27 mouse cellular contexts compared by ENCODE assay signal in the genomic region with DNA sequence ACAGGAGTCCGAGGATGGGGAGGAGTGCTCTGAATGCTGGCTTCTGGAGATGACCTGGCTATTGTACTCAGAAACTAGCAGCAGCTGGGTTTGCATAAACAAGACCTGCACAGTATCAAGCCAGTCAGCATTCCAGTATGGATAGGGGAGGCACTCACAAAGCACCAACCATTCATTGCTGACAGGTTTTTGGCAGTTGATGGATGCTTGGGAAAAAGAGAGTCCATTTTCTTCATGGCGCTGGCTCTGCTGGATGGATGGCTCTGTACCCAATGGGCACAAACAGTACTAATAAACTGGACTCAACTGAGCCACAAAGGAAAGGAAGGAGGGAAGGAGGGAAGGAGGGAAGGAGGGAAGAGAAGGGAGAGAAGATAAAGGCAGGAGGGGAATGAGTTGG. TPM values are rescaled to one million over a fixed set of nuclear protein-coding genes. Genes with fewer than 3 reads are reported as not detected.
DNase-seq lines count a peak whose midpoint lies in the region; ATAC-seq and TF ChIP-seq lines count a peak whose summit lies in the region.
"Had no signal": no experiment of that assay in that cellular context is flagged by ENCODE, and none has a peak within 500 bp of the region (broad histone marks: within the 10 kb centered on the region; RNA-seq: fewer than 3 reads in every experiment).

No protein-coding gene starts in this region.

- H3K4me3 ChIP-seq in forebrain, embryonic 15.5 days: no peak overlapping the region
- no peak overlapping the region for H3K4me3 ChIP-seq in forebrain, embryonic 10.5 days
- no peak overlapping the region for H3K4me3 ChIP-seq in hindbrain, embryonic 15.5 days
- H3K4me3 ChIP-seq in hindbrain, postnatal 0 days (ENCODE audit: low read length): no peak overlapping the region
- H3K4me3 ChIP-seq: embryonic facial prominence, embryonic 12.5 days; embryonic facial prominence, embryonic 15.5 days; gastrocnemius, adult 2 months; heart, embryonic 12.5 days; heart, embryonic 15.5 days; hindbrain, embryonic 12.5 days; intestine, embryonic 15.5 days had no signal

- no peak overlapping the region for H3K27ac ChIP-seq in forebrain, embryonic 15.5 days (replicated peaks)
- H3K27ac ChIP-seq in forebrain, embryonic 10.5 days: no peak overlapping the region
- H3K27ac ChIP-seq in hindbrain, embryonic 15.5 days (replicated peaks): no peak overlapping the region
- H3K27ac ChIP-seq in hindbrain, postnatal 0 days: no peak overlapping the region
- H3K27ac ChIP-seq: embryonic facial prominence, embryonic 12.5 days; embryonic facial prominence, embryonic 15.5 days; gastrocnemius, adult 2 months; heart, embryonic 15.5 days; hindbrain, embryonic 12.5 days; intestine, embryonic 15.5 days had no signal

- WGBS in forebrain, embryonic 15.5 days: 40% methylated on average over 2 of the region's 2 CpGs
- 85% methylated on average over 2 of the region's 2 CpGs for WGBS in forebrain, embryonic 10.5 days
- 62% methylated on average over 2 of the region's 2 CpGs for WGBS in hindbrain, embryonic 15.5 days
- 40% methylated on average over 2 of the region's 2 CpGs for WGBS in hindbrain, postnatal 0 days

- H3K27me3 ChIP-seq in forebrain, embryonic 15.5 days: no peaks in the 10 kb centered on the region
- peaks cover 14% of the 10 kb centered on the region; the same call in 1 of the 2 replicates for H3K27me3 ChIP-seq in forebrain, embryonic 10.5 days (ENCODE audit: poor library complexity, severe bottlenecking)
- H3K27me3 ChIP-seq in hindbrain, embryonic 15.5 days: no peaks in the 10 kb centered on the region
- no peaks in the 10 kb centered on the region for H3K27me3 ChIP-seq in hindbrain, postnatal 0 days (ENCODE audit: insufficient read depth, low read length)
- H3K27me3 ChIP-seq: embryonic facial prominence, embryonic 12.5 days; embryonic facial prominence, embryonic 15.5 days; heart, embryonic 12.5 days; heart, embryonic 15.5 days; hindbrain, embryonic 12.5 days; intestine, embryonic 15.5 days had no signal

- no peak for DNase-seq in forebrain, embryonic 10.5 days (ENCODE audit: extremely low spot score, low spot score)
- no peak for DNase-seq in hindbrain, postnatal 0 days (ENCODE audit: low spot score)
- peak; percentile 28 for DNase-seq in 3T3-L1 (ENCODE audit: low read depth, low spot score)
- DNase-seq in adipocyte (ENCODE audit: low spot score): peak; percentile 54
- no peak for DNase-seq in right cerebral cortex, postnatal 36 days (ENCODE audit: low spot score in 2 of 2)
- DNase-seq: adrenal gland, postnatal 10 days; adrenal gland, postnatal 36 days; cerebellum, adult 11 months; cerebellum, adult 2 months; cerebellum, adult 9-11 months; cerebellum, postnatal 25 days; forebrain, postnatal 0 days; gastrocnemius, adult 2 months; gastrocnemius, postnatal 14 days; heart, adult 18-20 months; kidney, adult 11 months; kidney, adult 8-10 months had no signal

- H3K9ac ChIP-seq in forebrain, embryonic 15.5 days (replicated peaks): no peak overlapping the region
- H3K9ac ChIP-seq in hindbrain, embryonic 15.5 days: no peak overlapping the region
- no peak overlapping the region for H3K9ac ChIP-seq in hindbrain, postnatal 0 days (replicated peaks; ENCODE audit: low read length)
- H3K9ac ChIP-seq: embryonic facial prominence, embryonic 12.5 days; embryonic facial prominence, embryonic 15.5 days; forebrain, postnatal 0 days; heart, embryonic 12.5 days; heart, embryonic 15.5 days; hindbrain, embryonic 12.5 days; intestine, embryonic 15.5 days had no signal

- no peaks in the 10 kb centered on the region for H3K4me1 ChIP-seq in forebrain, embryonic 15.5 days
- peaks cover under 1% of the 10 kb centered on the region; the same call in 1 of the 2 replicates for H3K4me1 ChIP-seq in forebrain, embryonic 10.5 days
- no peaks in the 10 kb centered on the region for H3K4me1 ChIP-seq in hindbrain, embryonic 15.5 days (replicated peaks)
- no peaks in the 10 kb centered on the region for H3K4me1 ChIP-seq in hindbrain, postnatal 0 days (ENCODE audit: insufficient read depth, low read length)
- H3K4me1 ChIP-seq: embryonic facial prominence, embryonic 12.5 days; embryonic facial prominence, embryonic 15.5 days; heart, embryonic 15.5 days; hindbrain, embryonic 12.5 days; intestine, embryonic 15.5 days had no signal

- peak; percentile 60; the same call in 1 of the 2 replicates for ATAC-seq in forebrain, embryonic 15.5 days (replicated peaks)
- ATAC-seq in hindbrain, embryonic 15.5 days (ENCODE audit: low FRiP score, low read depth): 0 out of 2 replicates have a peak, but pooled peaks have one; percentile 23
- no peak for ATAC-seq in hindbrain, postnatal 0 days
- ATAC-seq: activated CD4-positive, CD25-positive, alpha-beta regulatory T cell, adult 4 months; CD4-positive, CD25-positive, alpha-beta regulatory T cell, adult 4 months; forebrain, postnatal 0 days; intestine, embryonic 15.5 days had no signal

- no peak for TF ChIP-seq CTCF in hindbrain, postnatal 0 days (IDR thresholded peaks at IDR 0.05; ENCODE audit: low read depth)

- no peaks in the 10 kb centered on the region for H3K36me3 ChIP-seq in forebrain, embryonic 15.5 days
- H3K36me3 ChIP-seq in forebrain, embryonic 10.5 days (replicated peaks): no peaks in the 10 kb centered on the region
- H3K36me3 ChIP-seq in hindbrain, embryonic 15.5 days: no peaks in the 10 kb centered on the region
- H3K36me3 ChIP-seq in hindbrain, postnatal 0 days (ENCODE audit: insufficient read depth, low read length): no peaks in the 10 kb centered on the region
- H3K36me3 ChIP-seq: embryonic facial prominence, embryonic 12.5 days; embryonic facial prominence, embryonic 15.5 days; heart, embryonic 12.5 days; heart, embryonic 15.5 days; hindbrain, embryonic 12.5 days; intestine, embryonic 15.5 days had no signal

- H3K9me3 ChIP-seq in forebrain, embryonic 15.5 days: no peaks in the 10 kb centered on the region
- no peaks in the 10 kb centered on the region for H3K9me3 ChIP-seq in forebrain, embryonic 10.5 days
- H3K9me3 ChIP-seq in hindbrain, embryonic 15.5 days: no peaks in the 10 kb centered on the region
- no peaks in the 10 kb centered on the region for H3K9me3 ChIP-seq in hindbrain, postnatal 0 days (ENCODE audit: low read length)
- H3K9me3 ChIP-seq: embryonic facial prominence, embryonic 12.5 days; embryonic facial prominence, embryonic 15.5 days; heart, embryonic 12.5 days; heart, embryonic 15.5 days; hindbrain, embryonic 12.5 days; intestine, embryonic 15.5 days had no signal

- H3K4me2 ChIP-seq in forebrain, embryonic 15.5 days (replicated peaks): no peak overlapping the region
- H3K4me2 ChIP-seq in hindbrain, embryonic 15.5 days: no peak overlapping the region
- H3K4me2 ChIP-seq in hindbrain, postnatal 0 days (ENCODE audit: low read depth, low read length): no peak overlapping the region
- H3K4me2 ChIP-seq: embryonic facial prominence, embryonic 12.5 days; embryonic facial prominence, embryonic 15.5 days; heart, embryonic 12.5 days; heart, embryonic 15.5 days; hindbrain, embryonic 12.5 days; intestine, embryonic 15.5 days had no signal

RNA-seq across cellular contexts. Expression of gene Plekhm3, which starts 53.8 kb away (rescaled TPM):
- polyA plus RNA-seq in forebrain, embryonic 15.5 days (2015; fragmentation: Nextera tagmentation; extraction: Ambion mirVana): 10.3 and 10.9 TPM in 2 replicates
- 6.2 and 7.2 TPM in 2 replicates for polyA plus RNA-seq in forebrain, embryonic 10.5 days (2016; fragmentation: Nextera tagmentation; extraction: Ambion mirVana)
- 11.1 and 13.2 TPM in 2 replicates for polyA plus RNA-seq in hindbrain, embryonic 15.5 days (2015; fragmentation: Nextera tagmentation; extraction: Ambion mirVana)
- 12.4 and 22.4 TPM in 2 replicates for total RNA-seq in hindbrain, postnatal 0 days (2014; rRNA removed)
- 4.7 and 6.1 TPM in 2 replicates for polyA plus RNA-seq in hindbrain, postnatal 0 days (2015; fragmentation: Nextera tagmentation; extraction: Ambion mirVana)

Comparison
In these comparisons a context has a peak if more than half of its experiments do, and no peak if none do; other contexts are left out.
1. DNase-seq: peak in 3T3-L1 (single experiment) and adipocyte (single experiment); none in forebrain, embryonic 10.5 days (single experiment), hindbrain, postnatal 0 days (single experiment) and right cerebral cortex, postnatal 36 days (0 of 2).